Mouse (Mus musculus): ENCODE results near the gene Gxylt1.

DNA sequence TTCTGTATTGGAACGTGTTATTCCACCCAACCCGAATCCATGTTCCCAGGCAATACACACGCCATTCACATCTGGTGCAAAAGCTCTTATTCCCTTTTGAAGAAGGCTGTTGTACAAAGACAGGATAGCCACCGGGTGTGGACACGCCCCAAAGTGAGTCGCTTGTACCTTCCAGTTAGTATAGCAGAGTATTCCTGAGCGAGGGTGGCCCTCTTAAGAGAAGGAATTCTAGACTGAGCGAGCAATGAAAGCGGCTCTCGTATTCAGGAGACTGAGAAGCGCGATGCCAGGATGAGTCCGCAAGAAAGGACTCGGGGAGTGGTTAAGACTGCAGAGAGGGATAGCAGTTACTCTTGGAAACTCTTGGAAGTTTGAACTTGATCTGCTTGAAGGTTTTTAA is 1.3 kb upstream of the Gxylt1 start:
- TF ChIP-seq POLR2A (IDR thresholded peaks at IDR 0.05; ENCODE audit: extremely low read depth, insufficient read depth, low read length) (no peak), CTCF (IDR thresholded peaks at IDR 0.05; ENCODE audit: low read depth, low read length) (no peak)

Measured in liver, adult 2 months (tissue).